In genomic region chr3:93813341-93813740, GRCm38 (mm10) we compare ENCODE assay signal across 31 mouse cellular contexts. TPM values are rescaled to one million over a fixed set of nuclear protein-coding genes. Genes with fewer than 3 reads are reported as not detected.
A peak's percentile ranks its signal among the peaks of the same experiment; 100 is the strongest.
DNase-seq lines count a peak whose midpoint lies in the region; ATAC-seq and TF ChIP-seq lines count a peak whose summit lies in the region.
"Not testable (repeated sequence)": the region's sequence is repeated elsewhere in the genome, so short reads cannot be mapped to it uniquely, and the experiment has no call there.
"Had no signal": no experiment of that assay in that cellular context is flagged by ENCODE, and none has a peak within 500 bp of the region (broad histone marks: within the 10 kb centered on the region; RNA-seq: fewer than 3 reads in every experiment).

No protein-coding gene starts in this region.

- TF ChIP-seq CTCF in E14TG2a.4 (conservative IDR thresholded peaks at IDR 0.05; ENCODE audit: low read length): peak; percentile 21; the same call in 1 of the 2 replicates
- peak; percentile 62 for TF ChIP-seq CTCF in intestine, postnatal 0 days (IDR thresholded peaks at IDR 0.05; ENCODE audit: low read depth)
- TF ChIP-seq CTCF in layer of hippocampus, adult 2 months (conservative IDR thresholded peaks at IDR 0.05): peak; percentile 57
- TF ChIP-seq CTCF in midbrain, postnatal 0 days (IDR thresholded peaks at IDR 0.05): peak; percentile 52

- ATAC-seq in forebrain, embryonic 15.5 days (replicated peaks): 0 out of 2 replicates have a peak, but pooled peaks have one; percentile 51
- ATAC-seq in hindbrain, embryonic 15.5 days (ENCODE audit: low FRiP score, low read depth): 0 out of 2 replicates have a peak, but pooled peaks have one; percentile 45
- not testable (repeated sequence) for ATAC-seq in intestine, postnatal 0 days; midbrain, postnatal 0 days (ENCODE audit: low FRiP score)

- not testable (repeated sequence) for H3K27me3 ChIP-seq in E14TG2a.4 (ENCODE audit: insufficient read depth, low read length); forebrain, embryonic 15.5 days; hindbrain, embryonic 15.5 days; intestine, postnatal 0 days (replicated peaks; ENCODE audit: control insufficient read depth, insufficient read depth, low read length); midbrain, postnatal 0 days (ENCODE audit: insufficient read depth, low read length)

- H3K4me1 ChIP-seq in E14TG2a.4 (replicated peaks; ENCODE audit: low read depth, low read length); forebrain, embryonic 15.5 days; hindbrain, embryonic 15.5 days (replicated peaks); intestine, postnatal 0 days (replicated peaks; ENCODE audit: control insufficient read depth, insufficient read depth, low read length); midbrain, postnatal 0 days (ENCODE audit: insufficient read depth, low read length): not testable (repeated sequence)

- not testable (repeated sequence) for H3K9me3 ChIP-seq in E14TG2a.4 (ENCODE audit: low read length); forebrain, embryonic 15.5 days; hindbrain, embryonic 15.5 days; intestine, postnatal 0 days (ENCODE audit: control insufficient read depth); midbrain, postnatal 0 days (ENCODE audit: low read length)

- not testable (repeated sequence) for H3K36me3 ChIP-seq in E14TG2a.4 (ENCODE audit: insufficient read depth, low read length); forebrain, embryonic 15.5 days; hindbrain, embryonic 15.5 days; intestine, postnatal 0 days (ENCODE audit: control insufficient read depth, insufficient read depth); midbrain, postnatal 0 days (ENCODE audit: insufficient read depth, low read length)

- not testable (repeated sequence) for H3K27ac ChIP-seq in forebrain, embryonic 15.5 days (replicated peaks); hindbrain, embryonic 15.5 days (replicated peaks); intestine, postnatal 0 days (ENCODE audit: low read depth, low read length); layer of hippocampus, adult 2 months; midbrain, postnatal 0 days (ENCODE audit: low read depth, low read length)

- peak; percentile 3 for DNase-seq in Muller cell, postnatal 12 days (ENCODE audit: inconsistent ontology term)
- peak; percentile 12 for DNase-seq in brain, adult 2 months (ENCODE audit: low read depth, low spot score)
- not testable (repeated sequence) for DNase-seq in layer of hippocampus, adult 2 months (ENCODE audit: low spot score in 2 of 2)
- DNase-seq in midbrain, postnatal 0 days (ENCODE audit: low spot score): peak; percentile 44

- H3K9ac ChIP-seq in forebrain, embryonic 15.5 days (replicated peaks); hindbrain, embryonic 15.5 days; intestine, postnatal 0 days (ENCODE audit: low read depth, low read length); midbrain, postnatal 0 days (replicated peaks; ENCODE audit: low read length, poor library complexity, severe bottlenecking): not testable (repeated sequence)

- not testable (repeated sequence) for H3K4me3 ChIP-seq in E14TG2a.4 (replicated peaks; ENCODE audit: low read length); forebrain, embryonic 15.5 days; hindbrain, embryonic 15.5 days; intestine, postnatal 0 days (ENCODE audit: low read depth, low read length); layer of hippocampus, adult 2 months; midbrain, postnatal 0 days (ENCODE audit: low read depth, low read length)

- H3K4me2 ChIP-seq in forebrain, embryonic 15.5 days (replicated peaks); hindbrain, embryonic 15.5 days; intestine, postnatal 0 days (replicated peaks; ENCODE audit: low read depth); midbrain, postnatal 0 days (ENCODE audit: low read depth, low read length, poor library complexity, severe bottlenecking): not testable (repeated sequence)

RNA-seq across cellular contexts. Expression of gene Tdpoz3, which starts 12.5 kb away (rescaled TPM):
- not detected in 2 replicates for polyA plus RNA-seq in forebrain, embryonic 15.5 days (2015; fragmentation: Nextera tagmentation; extraction: Ambion mirVana)
- polyA plus RNA-seq in hindbrain, embryonic 15.5 days (2015; fragmentation: Nextera tagmentation; extraction: Ambion mirVana): not detected in 2 replicates
- not detected in 2 replicates for polyA plus RNA-seq in intestine, postnatal 0 days (2015; fragmentation: Nextera tagmentation; extraction: Ambion mirVana)
- total RNA-seq in layer of hippocampus, adult 2 months (2021): not detected
- total RNA-seq in midbrain, postnatal 0 days (2014; rRNA removed): not detected in 2 replicates
- polyA plus RNA-seq in midbrain, postnatal 0 days (2015; fragmentation: Nextera tagmentation; extraction: Ambion mirVana): not detected in 2 replicates
- total RNA-seq: adrenal gland, adult 18-20 months; adrenal gland, postnatal 25 days; gastrocnemius, postnatal 10 days; heart, adult 8-10 months; heart, postnatal 10 days; hematopoietic stem cell, adult 5-6 weeks; layer of hippocampus, postnatal 10 days; left cerebral cortex, adult 18-20 months; left cerebral cortex, postnatal 25 days; liver, adult 2 months had no signal
- polyA plus RNA-seq: CD4-positive, CD25-positive, alpha-beta regulatory T cell, adult 4 months; cerebellum, adult 2 months; embryonic facial prominence, embryonic 12.5 days; forebrain, embryonic 14.5 days; gonadal fat pad, adult 2 months; heart, embryonic 13.5 days; limb, embryonic 12.5 days; liver, adult 2 months; liver, embryonic 15.5 days; lung, embryonic 14.5 days; neural tube, embryonic 13.5 days; spleen, adult 2 months; testis, adult 2 months; thymus, postnatal 0 days had no signal

RNA-seq across cellular contexts. Expression of gene Tdpoz4, which starts 17.1 kb away (rescaled TPM):
- polyA plus RNA-seq in forebrain, embryonic 15.5 days (2015; fragmentation: Nextera tagmentation; extraction: Ambion mirVana): not detected in 2 replicates
- not detected in 2 replicates for polyA plus RNA-seq in hindbrain, embryonic 15.5 days (2015; fragmentation: Nextera tagmentation; extraction: Ambion mirVana)
- polyA plus RNA-seq in intestine, postnatal 0 days (2015; fragmentation: Nextera tagmentation; extraction: Ambion mirVana): not detected in 2 replicates
- not detected for total RNA-seq in layer of hippocampus, adult 2 months (2021)
- not detected in 2 replicates for total RNA-seq in midbrain, postnatal 0 days (2014; rRNA removed)
- polyA plus RNA-seq in midbrain, postnatal 0 days (2015; fragmentation: Nextera tagmentation; extraction: Ambion mirVana): not detected in 2 replicates
- total RNA-seq: adrenal gland, adult 18-20 months; adrenal gland, postnatal 25 days; gastrocnemius, postnatal 10 days; heart, adult 8-10 months; heart, postnatal 10 days; hematopoietic stem cell, adult 5-6 weeks; layer of hippocampus, postnatal 10 days; left cerebral cortex, adult 18-20 months; left cerebral cortex, postnatal 25 days; liver, adult 2 months had no signal
- polyA plus RNA-seq: CD4-positive, CD25-positive, alpha-beta regulatory T cell, adult 4 months; cerebellum, adult 2 months; embryonic facial prominence, embryonic 12.5 days; forebrain, embryonic 14.5 days; gonadal fat pad, adult 2 months; heart, embryonic 13.5 days; limb, embryonic 12.5 days; liver, adult 2 months; liver, embryonic 15.5 days; lung, embryonic 14.5 days; neural tube, embryonic 13.5 days; spleen, adult 2 months; testis, adult 2 months; thymus, postnatal 0 days had no signal

RNA-seq across cellular contexts. Expression of gene Gm5773, which starts 40.5 kb away (rescaled TPM):
- not detected in 2 replicates for polyA plus RNA-seq in forebrain, embryonic 15.5 days (2015; fragmentation: Nextera tagmentation; extraction: Ambion mirVana)
- polyA plus RNA-seq in hindbrain, embryonic 15.5 days (2015; fragmentation: Nextera tagmentation; extraction: Ambion mirVana): not detected in 2 replicates
- polyA plus RNA-seq in intestine, postnatal 0 days (2015; fragmentation: Nextera tagmentation; extraction: Ambion mirVana): not detected in 2 replicates
- not detected for total RNA-seq in layer of hippocampus, adult 2 months (2021)
- not detected in 2 replicates for total RNA-seq in midbrain, postnatal 0 days (2014; rRNA removed)
- not detected in 2 replicates for polyA plus RNA-seq in midbrain, postnatal 0 days (2015; fragmentation: Nextera tagmentation; extraction: Ambion mirVana)
- total RNA-seq: adrenal gland, adult 18-20 months; adrenal gland, postnatal 25 days; gastrocnemius, postnatal 10 days; heart, adult 8-10 months; heart, postnatal 10 days; hematopoietic stem cell, adult 5-6 weeks; layer of hippocampus, postnatal 10 days; left cerebral cortex, adult 18-20 months; left cerebral cortex, postnatal 25 days; liver, adult 2 months had no signal
- polyA plus RNA-seq: CD4-positive, CD25-positive, alpha-beta regulatory T cell, adult 4 months; cerebellum, adult 2 months; embryonic facial prominence, embryonic 12.5 days; forebrain, embryonic 14.5 days; gonadal fat pad, adult 2 months; heart, embryonic 13.5 days; limb, embryonic 12.5 days; liver, adult 2 months; liver, embryonic 15.5 days; lung, embryonic 14.5 days; neural tube, embryonic 13.5 days; spleen, adult 2 months; testis, adult 2 months; thymus, postnatal 0 days had no signal
